Comparison of ENCODE assay signal across 9 mouse cellular contexts in genomic region chr7:6172674-6173244, GRCm38 (mm10). TPM values are rescaled to one million over a fixed set of nuclear protein-coding genes. Genes with fewer than 3 reads are reported as not detected.
DNase-seq lines count a peak whose midpoint lies in the region; ATAC-seq and TF ChIP-seq lines count a peak whose summit lies in the region.
"Had no signal": no experiment of that assay in that cellular context is flagged by ENCODE, and none has a peak within 500 bp of the region (broad histone marks: within the 10 kb centered on the region; RNA-seq: fewer than 3 reads in every experiment).

No protein-coding gene starts in this region.

- H3K9me3 ChIP-seq in megakaryocyte, embryonic 14.5 days = no peaks in the 10 kb centered on the region

- under 1% methylated on average over 27 of the region's 28 CpGs for WGBS in cerebellum, adult 2 months

- ATAC-seq in megakaryocyte, adult 5-6 weeks (ENCODE audit: poor library complexity, severe bottlenecking) = no peak
- ATAC-seq in megakaryocyte-erythroid progenitor cell, adult 5-6 weeks (replicated peaks; ENCODE audit: low FRiP score, low TSS enrichment, poor library complexity, severe bottlenecking) = peak; percentile 7; the same call in 1 of the 2 replicates

- H3K4me3 ChIP-seq in cerebellum, adult 2 months (replicated peaks; ENCODE audit: insufficient read depth, low read depth, low read length) = peak overlapping the region; percentile 92
- H3K4me3 ChIP-seq in megakaryocyte, embryonic 14.5 days (replicated peaks) = peak overlapping the region; percentile 96

- H3K27ac ChIP-seq in cerebellum, adult 2 months (ENCODE audit: insufficient read depth, low read length) = peak overlapping the region; percentile 23

- no peaks in the 10 kb centered on the region for H3K27me3 ChIP-seq in cerebellum, adult 2 months (ENCODE audit: control insufficient read depth, insufficient read depth, low read length)
- H3K27me3 ChIP-seq in megakaryocyte, embryonic 14.5 days (replicated peaks) = no peaks in the 10 kb centered on the region

- TF ChIP-seq POLR2A in cerebellum, adult 2 months (IDR thresholded peaks at IDR 0.05; ENCODE audit: borderline replicate concordance, insufficient read depth, low read length) = no peak

- peaks cover 11% of the 10 kb centered on the region for H3K36me3 ChIP-seq in megakaryocyte, embryonic 14.5 days (replicated peaks; ENCODE audit: low read length)

- H3K4me1 ChIP-seq in cerebellum, adult 2 months (ENCODE audit: control insufficient read depth, insufficient read depth, low read length) = peaks cover 4% of the 10 kb centered on the region; the same call in 1 of the 2 replicates
- peaks cover 52% of the 10 kb centered on the region for H3K4me1 ChIP-seq in megakaryocyte, embryonic 14.5 days

- TF ChIP-seq CTCF in cerebellum, adult 2 months (IDR thresholded peaks at IDR 0.05; ENCODE audit: borderline replicate concordance, insufficient read depth, low read depth, low read length) = no peak

- peak in 1 of 2 experiments; percentile 59 for DNase-seq in cerebellum, adult 2 months
- no peak for DNase-seq in cerebellum, adult 8-10 months
- DNase-seq in forelimb bud, embryonic 11.5 days (ENCODE audit: low read depth, low spot score) = peak; percentile 21
- no peak for DNase-seq in right cerebral cortex, postnatal 36 days (ENCODE audit: low spot score in 2 of 2)
- DNase-seq in left cerebral cortex, adult 9 months (ENCODE audit: low spot score in 2 of 2) = no peak

RNA-seq across cellular contexts. Expression of gene Zfp444, which starts 0.7 kb away (rescaled TPM):
- polyA plus RNA-seq in cerebellum, adult 2 months (2012; rRNA removed) = 52.0 and 52.2 TPM in 2 replicates
- polyA plus RNA-seq in megakaryocyte, embryonic 14.5 days (2012; ENCODE audit: insufficient read depth, low replicate concordance) = 42.1 and 48.4 TPM in 2 replicates
- 2.0 and 3.6 TPM in 2 replicates for total RNA-seq in megakaryocyte, adult 5-6 weeks (2015)
- 4.1 and 8.0 TPM in 2 replicates for total RNA-seq in megakaryocyte, adult 5-6 weeks (2017)
- total RNA-seq in megakaryocyte-erythroid progenitor cell, adult 5-6 weeks (2014; fragmentation: Nextera tagmentation) = 4.1 and 11.9 TPM in 2 replicates
- total RNA-seq in megakaryocyte-erythroid progenitor cell, adult 5-6 weeks (2017) = 21.9 and 22.6 TPM in 2 replicates

RNA-seq across cellular contexts. Expression of gene Zfp787, which starts 17.0 kb away (rescaled TPM):
- polyA plus RNA-seq in cerebellum, adult 2 months (2012; rRNA removed) = 45.2 and 45.9 TPM in 2 replicates
- 31.0 and 49.7 TPM in 2 replicates for polyA plus RNA-seq in megakaryocyte, embryonic 14.5 days (2012; ENCODE audit: insufficient read depth, low replicate concordance)
- total RNA-seq in megakaryocyte, adult 5-6 weeks (2015) = 11.9 and 17.0 TPM in 2 replicates
- 25.6 and 25.7 TPM in 2 replicates for total RNA-seq in megakaryocyte, adult 5-6 weeks (2017)
- total RNA-seq in megakaryocyte-erythroid progenitor cell, adult 5-6 weeks (2014; fragmentation: Nextera tagmentation) = 21.9 and 43.6 TPM in 2 replicates
- total RNA-seq in megakaryocyte-erythroid progenitor cell, adult 5-6 weeks (2017) = 16.7 and 17.3 TPM in 2 replicates

RNA-seq across cellular contexts. Expression of gene Galp, which starts 24.1 kb away (rescaled TPM):
- polyA plus RNA-seq in cerebellum, adult 2 months (2012; rRNA removed) = not detected in 2 replicates
- polyA plus RNA-seq in megakaryocyte, embryonic 14.5 days (2012; ENCODE audit: insufficient read depth, low replicate concordance) = not detected in 2 replicates
- total RNA-seq in megakaryocyte, adult 5-6 weeks (2015) = not detected in 2 replicates
- not detected in 2 replicates for total RNA-seq in megakaryocyte, adult 5-6 weeks (2017)
- not detected in 2 replicates for total RNA-seq in megakaryocyte-erythroid progenitor cell, adult 5-6 weeks (2014; fragmentation: Nextera tagmentation)
- not detected in 2 replicates for total RNA-seq in megakaryocyte-erythroid progenitor cell, adult 5-6 weeks (2017)

RNA-seq across cellular contexts. Expression of gene Zscan5b, which starts 49.3 kb away (rescaled TPM):
- not detected in 2 replicates for polyA plus RNA-seq in cerebellum, adult 2 months (2012; rRNA removed)
- not detected in 2 replicates for polyA plus RNA-seq in megakaryocyte, embryonic 14.5 days (2012; ENCODE audit: insufficient read depth, low replicate concordance)
- total RNA-seq in megakaryocyte, adult 5-6 weeks (2015) = not detected in 2 replicates
- not detected in 2 replicates for total RNA-seq in megakaryocyte, adult 5-6 weeks (2017)
- not detected in 2 replicates for total RNA-seq in megakaryocyte-erythroid progenitor cell, adult 5-6 weeks (2014; fragmentation: Nextera tagmentation)
- not detected in 2 replicates for total RNA-seq in megakaryocyte-erythroid progenitor cell, adult 5-6 weeks (2017)
- polyA plus RNA-seq: large intestine, adult 2 months had no signal
